Mouse (Mus musculus) gastrocnemius, postnatal 14 days (tissue): ENCODE measurements around the gene Hbp1. TPM values are rescaled to one million over a fixed set of nuclear protein-coding genes. Genes with fewer than 3 reads are reported as not detected.

Experiments
- DNase-seq: peaks from one replicate; pipeline ENCODE4 v3.0.0; 2021; ENCODE audit warnings: mixed read lengths
- intact Hi-C: fragments of 180-260 bp; cut with DNase I; formaldehyde crosslinking; loops from one replicate; pipeline ENCODE4 v1.15.1; 2025; ENCODE audit warnings: low total_unique reads
- long read RNA-seq, 2 experiments: library from polyadenylated mRNA; stranded (forward); transcript quantifications; one replicate each; pipeline ENCODE4 v2.0.0; 2021
- total RNA-seq, 2 experiments: library from RNA; stranded (reverse); gene quantifications; 2 replicates each; pipeline ENCODE4 v1.2.3; 2021

The Hbp1 gene
- total RNA-seq = 10 to 100 TPM; 53.1 to 61.6 TPM
- long read RNA-seq, experiment 1, transcript Hbp1-202 (11 exons, 3,142 nt) = major isoform, 55 of 62 reads
- long read RNA-seq, experiment 1, partial matches to known transcripts = 5 of 62 reads
- long read RNA-seq, experiment 1, other reads (novel, unspliced or antisense) = 1 of 62 reads
- long read RNA-seq, experiment 2, transcript Hbp1-202 (11 exons, 3,142 nt) = major isoform, 57 of 65 reads
- long read RNA-seq, experiment 2, partial matches to known transcripts = 5 of 65 reads
- long read RNA-seq, experiment 2, other reads (novel, unspliced or antisense) = 2 of 65 reads

GRCm38 (mm10) chr12:31949759-31950658, at the start of gene Hbp1:
Gene Hbp1 (minus strand): TSS chr12:31950535.
- DNase-seq = peak; percentile 99

DNA sequence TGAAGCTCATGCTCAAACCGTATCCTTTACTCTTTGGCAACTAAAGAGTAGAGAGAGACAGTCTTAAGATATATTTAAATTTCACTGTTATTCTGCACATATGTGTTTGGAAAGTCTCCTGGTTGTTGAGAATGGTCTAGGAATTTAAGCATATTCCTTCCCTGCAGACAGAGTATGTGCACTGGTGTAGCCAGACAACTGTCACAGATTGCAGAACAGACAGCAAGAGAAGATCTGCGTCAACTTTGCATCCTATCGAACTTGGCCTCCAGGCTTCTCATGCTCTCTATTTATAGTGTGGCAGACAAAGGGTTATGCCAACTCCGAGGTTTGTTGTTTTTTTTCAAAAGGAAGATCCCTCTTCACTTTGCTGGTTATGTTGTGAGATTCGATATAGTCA, 48.4 kb upstream of the Hbp1 start:
- intact Hi-C loops = no loop called here
- no peak for DNase-seq

More at GRCm38 (mm10) chr12:31949759-31950658, at the start of gene Hbp1:
- intact Hi-C loops = no loop called here

DNA sequence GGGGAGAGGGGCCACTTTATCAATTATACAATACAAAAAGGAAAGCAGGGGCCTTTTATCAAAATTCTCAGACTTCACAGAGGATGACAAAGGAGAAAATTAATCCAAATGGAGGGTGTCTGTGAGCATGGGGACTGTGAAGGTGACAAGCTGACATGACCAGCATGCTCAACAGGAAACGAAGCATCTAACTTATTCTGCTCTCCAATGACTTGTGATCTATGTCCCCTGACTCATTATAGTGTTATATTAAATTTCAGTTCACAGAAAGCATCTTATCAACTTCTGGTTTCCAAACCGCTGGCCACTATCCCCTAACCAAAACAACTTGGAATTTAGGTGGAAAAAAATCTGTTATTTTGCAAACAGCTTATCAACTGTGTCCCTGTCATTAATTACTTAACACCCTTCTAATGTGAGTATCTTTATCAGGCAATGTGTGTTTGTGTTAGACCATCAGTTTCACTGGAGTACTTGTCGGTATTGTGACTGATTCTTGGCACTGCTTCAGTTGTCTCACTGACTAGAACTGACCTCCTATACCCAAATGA, 47.1 kb upstream of the Hbp1 start:
- intact Hi-C loops = no loop called here
- DNase-seq = no peak

- DNase-seq = no peak
- intact Hi-C loops = no loop called here
These were observed 46.5 kb upstream of the Hbp1 start for GRCm38 (mm10) chr12:31996877-31997276.

- intact Hi-C loops = no loop called here
- no peak for DNase-seq
These were observed 40.2 kb upstream of the Hbp1 start for GRCm38 (mm10) chr12:31990575-31990974.

DNA sequence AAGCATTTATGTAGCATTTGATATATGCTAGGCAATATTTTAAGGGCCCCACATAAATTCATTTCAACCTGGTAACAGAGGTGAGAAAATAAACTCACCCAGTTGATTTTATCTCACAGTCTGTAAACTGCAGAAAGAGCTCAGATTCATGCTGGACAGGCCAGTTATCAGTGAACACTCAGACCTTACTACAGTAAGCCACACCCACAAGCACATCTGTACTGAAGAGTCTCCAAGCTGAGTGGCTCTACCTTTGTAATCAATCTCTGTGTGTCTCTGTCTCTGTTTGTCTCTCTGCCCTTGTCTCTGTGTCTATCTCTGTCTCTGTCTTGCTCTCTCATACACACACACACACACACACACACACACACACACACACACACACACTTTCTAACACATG, 39.4 kb upstream of the Hbp1 start:
- DNase-seq = no peak
- intact Hi-C loops = no loop called here

GRCm38 (mm10) chr12:31986463-31986862, 36.1 kb upstream of the Hbp1 start:
- no peak for DNase-seq
- intact Hi-C loops = no loop called here

GRCm38 (mm10) chr12:31985738-31986137, 35.4 kb upstream of the Hbp1 start:
- intact Hi-C loops = no loop called here
- DNase-seq = no peak

DNA sequence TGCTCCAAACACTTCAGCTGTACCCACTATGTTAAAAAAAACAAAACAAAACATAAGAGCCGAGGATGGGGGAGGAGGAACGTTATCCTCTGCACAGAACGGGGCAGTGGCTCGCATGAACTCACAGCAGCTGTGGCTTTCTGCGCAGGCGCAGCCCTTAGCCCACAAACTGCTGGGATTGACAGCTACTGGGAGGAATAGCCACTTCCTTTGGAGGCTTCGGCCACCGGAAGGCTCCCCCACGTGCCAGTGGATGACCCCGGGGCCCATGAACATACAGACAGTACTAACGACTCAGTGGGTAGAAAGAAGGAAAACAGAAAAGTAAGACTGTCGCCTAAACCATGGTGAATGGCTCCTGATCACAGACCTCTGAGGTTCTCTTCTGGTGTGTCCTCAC, 34.3 kb upstream of the Hbp1 start:
- DNase-seq = no peak
- intact Hi-C loops = no loop called here

DNA sequence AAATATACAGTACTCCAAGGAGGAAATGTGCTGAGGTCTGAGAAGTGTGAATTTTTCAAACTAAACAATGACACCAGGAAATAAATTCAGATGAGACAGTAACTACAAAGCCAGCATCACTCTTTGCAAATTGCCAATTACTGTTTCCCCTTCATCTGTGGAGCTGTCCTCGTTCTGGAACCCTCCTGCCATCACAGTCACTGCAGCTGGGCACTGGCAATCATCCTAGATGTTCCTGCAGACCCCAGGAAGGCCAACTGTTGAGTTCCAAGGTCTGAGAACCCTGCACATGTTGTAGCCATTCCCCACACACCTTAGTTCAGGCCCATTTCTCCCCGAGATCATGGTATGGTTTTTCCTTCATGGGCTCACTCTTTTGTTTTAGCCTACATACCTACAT, 33.9 kb upstream of the Hbp1 start:
- DNase-seq = no peak
- intact Hi-C loops = no loop called here

DNA sequence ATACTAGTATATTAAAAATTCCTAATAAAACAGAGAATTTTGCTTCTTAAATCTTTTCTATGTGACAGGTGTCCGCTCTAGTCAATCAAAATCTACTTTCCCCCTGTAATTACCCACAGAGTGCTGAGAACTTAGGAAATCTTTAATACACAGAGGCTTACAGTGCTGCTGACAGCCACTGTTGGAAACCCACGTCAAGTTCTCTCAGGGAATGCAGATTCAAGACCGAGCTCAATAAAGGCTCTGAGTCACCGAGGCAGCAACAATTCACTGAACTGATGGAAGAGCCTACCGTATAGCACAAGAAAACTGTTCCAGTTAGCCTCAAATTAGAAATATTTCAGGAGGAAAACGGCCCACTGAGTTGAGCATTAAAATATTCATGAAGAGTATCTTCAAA, 33.4 kb upstream of the Hbp1 start:
- DNase-seq = no peak
- intact Hi-C loops = no loop called here

GRCm38 (mm10) chr12:31983238-31983637, 32.9 kb upstream of the Hbp1 start:
- intact Hi-C loops = no loop called here
- DNase-seq = no peak

DNA sequence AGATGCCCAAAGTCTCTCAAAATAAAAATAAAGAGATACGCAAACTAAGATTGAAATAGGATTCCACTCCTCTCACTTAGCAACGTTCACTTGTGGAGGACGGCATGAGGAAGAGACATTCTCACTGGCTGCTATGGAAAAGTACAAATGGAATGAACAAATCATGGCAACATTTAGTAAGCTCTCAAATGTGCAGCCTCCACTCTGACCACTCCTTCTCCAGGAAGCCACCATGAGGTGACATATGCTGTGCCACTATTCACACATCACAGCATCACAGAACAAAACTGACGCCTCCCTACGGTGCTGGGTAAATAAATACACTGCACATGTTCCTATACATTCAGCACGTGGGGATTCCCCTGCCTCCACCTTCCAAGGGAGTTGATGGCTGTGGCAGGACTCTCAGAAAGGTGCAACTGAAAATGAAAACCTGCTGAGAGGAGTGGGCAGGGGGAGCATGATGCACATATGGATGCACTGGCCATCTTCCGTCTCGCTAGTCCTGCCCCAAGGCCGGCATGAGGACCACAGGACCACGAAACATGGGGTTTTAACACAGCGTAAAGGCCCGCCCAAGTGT, 27.4 kb upstream of the Hbp1 start:
- intact Hi-C loops = loop anchor here (10.0 kb wide), 1 partner anchor 87 kb away; the partner anchor contains the start of gene Prkar2b
- no peak for DNase-seq

GRCm38 (mm10) chr12:31976544-31976943, 26.2 kb upstream of the Hbp1 start:
- intact Hi-C loops = loop anchor here (10.0 kb wide), 1 partner anchor 88 kb away; the partner anchor contains the start of gene Prkar2b

GRCm38 (mm10) chr12:31973473-31974172, 23.3 kb upstream of the Hbp1 start:
- peak; percentile 69 for DNase-seq
- intact Hi-C loops = loop anchor here (2.0 to 10.0 kb wide), 2 partner anchors 91 to 267 kb away; partner anchors contain the start of gene Prkar2b

More at GRCm38 (mm10) chr12:31976544-31976943, 26.2 kb upstream of the Hbp1 start:
- no peak for DNase-seq

- no peak for DNase-seq
- intact Hi-C loops = loop anchor here (10.0 kb wide), 1 partner anchor 93 kb away; the partner anchor contains the start of gene Prkar2b
These were observed 21.2 kb upstream of the Hbp1 start for GRCm38 (mm10) chr12:31971547-31971946.

DNA sequence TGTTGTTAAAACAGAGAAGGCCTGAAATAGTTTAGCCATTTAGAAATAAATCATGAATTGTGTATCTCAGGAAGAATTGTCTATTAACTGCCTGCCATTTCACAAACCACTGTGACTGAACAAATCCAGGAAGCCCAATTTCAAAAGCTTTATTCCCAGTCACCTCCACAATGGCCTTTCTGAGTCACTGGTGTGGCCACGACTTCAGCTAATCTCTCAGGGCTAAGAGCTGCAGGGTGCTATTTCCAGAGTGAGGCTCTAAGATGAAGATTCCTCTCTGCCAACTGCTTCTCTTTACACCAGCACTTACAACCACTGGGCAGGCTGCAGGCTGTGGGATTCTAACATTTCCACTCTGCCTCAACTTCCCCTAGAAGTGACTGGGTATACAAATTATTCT, 18.8 kb upstream of the Hbp1 start:
- no peak for DNase-seq
- intact Hi-C loops = loop anchor here (2.0 kb wide), 1 partner anchor 174 kb away; no protein-coding TSS in a partner anchor

GRCm38 (mm10) chr12:31967536-31967935, 17.2 kb upstream of the Hbp1 start:
- intact Hi-C loops = no loop called here

DNA sequence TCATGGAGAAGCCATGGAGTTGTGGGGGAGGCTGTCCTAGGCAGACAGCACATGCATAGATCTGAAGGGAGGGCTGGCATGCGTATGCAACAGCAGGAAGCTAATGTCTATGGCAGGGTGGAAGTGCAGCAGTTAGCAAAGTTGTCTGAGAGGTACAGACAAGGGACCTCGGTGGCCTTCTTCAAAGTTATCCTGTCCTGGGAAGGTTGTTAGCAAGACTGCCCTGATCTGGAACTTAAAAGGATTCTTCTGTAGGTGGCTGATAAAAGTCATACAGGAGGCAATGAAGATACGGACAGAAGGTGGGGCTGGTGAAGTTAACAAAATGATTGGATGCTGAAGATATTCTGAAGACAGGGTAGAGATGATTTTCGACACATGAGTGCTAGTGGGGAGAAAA, 16.1 kb upstream of the Hbp1 start:
- intact Hi-C loops = no loop called here
- no peak for DNase-seq

More at GRCm38 (mm10) chr12:31967536-31967935, 17.2 kb upstream of the Hbp1 start:
- DNase-seq = no peak
